Mouse (Mus musculus) small intestine, adult 2 months (tissue): ENCODE measurements at regions not wholly inside any gene's neighbourhood (a gene's known extent, or its start where the extent isn't known, plus 50 kb on each side); places are given as distances from the start of the nearest gene placed in this dataset.
A peak's percentile ranks its signal among the peaks of the same experiment; 100 is the strongest.

Experiments
- H3K27ac ChIP-seq: fragments of 200-500 bp; 2 replicates; pipeline ENCODE4 v1.5.1; 2012; ENCODE audit warnings: low read depth, low read length, control low read depth, inconsistent platforms; ENCODE audit not compliant: insufficient read depth
- H3K27me3 ChIP-seq: fragments of 200-500 bp; 2 replicates; pipeline ENCODE4 v1.6.1; 2012; ENCODE audit warnings: mild to moderate bottlenecking, moderate library complexity, low read length, inconsistent platforms; ENCODE audit not compliant: control insufficient read depth, insufficient read depth
- H3K36me3 ChIP-seq: fragments of 200-500 bp; 2 replicates; pipeline ENCODE4 v1.6.1; 2012; ENCODE audit warnings: mild to moderate bottlenecking, low read length, control low read depth, inconsistent platforms; ENCODE audit not compliant: control insufficient read depth, insufficient read depth
- H3K4me1 ChIP-seq: fragments of 200-500 bp; 2 replicates; pipeline ENCODE4 v1.6.1; 2012; ENCODE audit warnings: low read length, inconsistent platforms, mixed read lengths; ENCODE audit not compliant: control insufficient read depth, insufficient read depth, insufficient read length
- H3K4me3 ChIP-seq: fragments of 200-500 bp; 2 replicates; pipeline ENCODE4 v1.5.1; 2012; ENCODE audit warnings: low read depth, mild to moderate bottlenecking, control low read depth, inconsistent platforms, low read length, moderate library complexity
- CTCF ChIP-seq: fragments of 200-500 bp; IDR thresholded peaks from 2 replicates; pipeline ENCODE4 v1.5.1; 2012; ENCODE audit warnings: low read depth, mild to moderate bottlenecking, control low read depth, inconsistent platforms, low read length, moderate library complexity, mixed read lengths; ENCODE audit not compliant: insufficient replicate concordance, insufficient read length; ENCODE audit errors: extremely low read depth
- POLR2A ChIP-seq: fragments of 200-500 bp; IDR thresholded peaks from 2 replicates; pipeline ENCODE4 v1.6.1; 2012; ENCODE audit warnings: low read depth, mild to moderate bottlenecking, control low read depth, inconsistent platforms, low read length, moderate library complexity
- WGBS: fragments of 180-500 bp; shearing (Covaris S2); methylation state at CpG from one replicate; pipeline ENCODE4 v1.1.7; 2018; 5-methylcytosine and 5-hydroxymethylcytosine counted together

DNA sequence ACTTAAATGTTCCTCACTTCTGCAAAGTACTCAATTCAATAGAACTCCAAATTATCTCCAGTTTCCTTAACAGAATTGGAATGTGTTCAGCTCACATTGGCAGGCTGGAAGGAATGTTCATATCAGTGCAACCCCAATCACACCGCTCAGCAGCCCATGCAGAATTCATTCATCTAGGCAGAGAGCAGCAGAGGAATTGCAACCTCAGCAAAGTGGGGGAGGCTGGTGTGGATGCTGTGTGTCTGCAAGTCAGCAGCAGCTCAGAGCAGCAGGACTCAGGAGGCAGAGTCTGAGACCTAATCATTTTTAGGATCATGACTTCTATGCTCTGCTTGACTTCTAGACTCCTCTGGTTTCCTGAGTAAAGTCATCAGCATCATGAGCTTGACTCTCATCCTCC is 100.7 kb upstream of the Chrna7 start:
- H3K27me3 ChIP-seq: no peaks in the 10 kb centered on the region

DNA sequence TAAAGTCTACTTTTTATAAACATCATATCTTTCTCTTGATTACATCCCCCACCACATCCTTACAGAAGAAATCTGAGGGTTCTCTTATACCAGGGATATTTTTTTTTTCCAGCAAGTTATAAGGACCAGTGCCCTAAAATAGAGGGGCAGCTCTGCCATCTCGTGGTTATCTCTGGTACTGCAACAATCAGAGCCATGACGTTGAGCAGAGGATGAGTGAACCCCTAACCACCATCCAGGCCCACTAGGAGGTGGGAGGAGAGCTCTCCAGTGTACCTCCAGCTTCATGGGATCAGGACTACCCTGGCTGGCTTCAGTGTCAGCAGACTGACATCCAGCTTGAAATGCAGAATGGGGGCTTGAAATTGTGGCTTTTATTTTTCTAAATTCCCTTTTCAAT is 107.2 kb upstream of the Chrna7 start:
- H3K4me3 ChIP-seq: no peak overlapping the region
- no peak overlapping the region for H3K27ac ChIP-seq
- no peaks in the 10 kb centered on the region for H3K27me3 ChIP-seq
- WGBS: 5% methylated on average over 2 of the region's 2 CpGs
- H3K36me3 ChIP-seq: no peaks in the 10 kb centered on the region
- TF ChIP-seq CTCF (peak; percentile 8; the same call in 1 of the 2 replicates), POLR2A (no peak)
- no peaks in the 10 kb centered on the region for H3K4me1 ChIP-seq

More for the DNA sequence above, 100.7 kb upstream of the Chrna7 start:
- 61% methylated on average over 1 of the region's 1 CpGs for WGBS
- Histone ChIP-seq H3K27ac (no peak overlapping the region), H3K4me3 (no peak overlapping the region), H3K4me1 (no peaks in the 10 kb centered on the region), H3K36me3 (no peaks in the 10 kb centered on the region)
- TF ChIP-seq POLR2A (no peak), CTCF (no peak)

GRCm38 (mm10) chr7:63321171-63321570 is 108.8 kb upstream of the Chrna7 start:
- no peak overlapping the region for H3K4me3 ChIP-seq
- no peaks in the 10 kb centered on the region for H3K4me1 ChIP-seq
- no peak overlapping the region for H3K27ac ChIP-seq
- no peaks in the 10 kb centered on the region for H3K27me3 ChIP-seq
- no peaks in the 10 kb centered on the region for H3K36me3 ChIP-seq
- WGBS: 69% methylated on average over 5 of the region's 5 CpGs
- TF ChIP-seq CTCF (no peak), POLR2A (no peak)

DNA sequence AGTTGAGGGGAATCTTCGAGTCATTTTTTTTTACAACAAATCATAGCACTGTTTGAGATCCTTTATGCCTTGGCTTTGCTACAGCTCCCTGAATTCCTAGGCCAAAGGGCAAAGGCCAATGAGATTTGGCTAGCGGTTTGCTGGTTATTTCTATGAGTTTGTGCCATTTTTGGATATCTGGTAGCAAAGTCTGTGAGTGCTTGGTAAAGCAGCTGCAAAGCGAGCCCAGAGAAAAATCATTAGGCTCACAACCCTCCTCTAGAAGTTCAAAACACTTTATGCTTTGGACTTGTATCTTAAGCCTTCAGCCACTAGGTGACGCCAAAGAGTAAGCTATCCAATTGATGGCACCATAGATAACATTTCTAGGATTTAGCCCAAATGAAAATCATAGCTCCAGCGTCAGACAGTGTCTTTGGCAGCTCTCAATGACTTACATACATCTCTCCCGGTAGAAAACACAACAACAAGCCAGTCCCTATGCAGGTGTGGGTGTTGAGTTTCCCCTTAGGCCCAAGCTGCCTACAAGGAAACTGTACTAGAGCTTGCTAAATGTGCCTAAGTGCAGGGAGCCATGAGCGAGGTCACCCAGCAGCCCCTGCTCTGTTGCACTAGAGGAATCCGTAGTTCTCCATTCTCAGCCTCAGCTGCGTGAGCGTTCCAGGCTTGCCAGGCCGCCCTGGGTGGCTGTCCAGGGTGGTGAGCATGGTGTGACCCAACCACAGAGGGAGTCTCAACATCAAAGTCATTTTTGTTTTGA is 109.8 kb upstream of the Chrna7 start:
- Histone ChIP-seq H3K4me1 (no peaks in the 10 kb centered on the region), H3K4me3 (no peak overlapping the region), H3K27ac (no peak overlapping the region), H3K27me3 (no peaks in the 10 kb centered on the region), H3K36me3 (no peaks in the 10 kb centered on the region)
- TF ChIP-seq POLR2A (no peak), CTCF (no peak)
- WGBS: 33% methylated on average over 11 of the region's 11 CpGs

GRCm38 (mm10) chr7:63335146-63335545 is 109.4 kb upstream of the Otud7a start:
- Histone ChIP-seq H3K36me3 (no peaks in the 10 kb centered on the region), H3K4me3 (no peak overlapping the region), H3K27me3 (no peaks in the 10 kb centered on the region), H3K27ac (no peak overlapping the region), H3K4me1 (no peaks in the 10 kb centered on the region)
- 29% methylated on average over 1 of the region's 1 CpGs for WGBS
- TF ChIP-seq POLR2A: no peak
- no peak for TF ChIP-seq CTCF

DNA sequence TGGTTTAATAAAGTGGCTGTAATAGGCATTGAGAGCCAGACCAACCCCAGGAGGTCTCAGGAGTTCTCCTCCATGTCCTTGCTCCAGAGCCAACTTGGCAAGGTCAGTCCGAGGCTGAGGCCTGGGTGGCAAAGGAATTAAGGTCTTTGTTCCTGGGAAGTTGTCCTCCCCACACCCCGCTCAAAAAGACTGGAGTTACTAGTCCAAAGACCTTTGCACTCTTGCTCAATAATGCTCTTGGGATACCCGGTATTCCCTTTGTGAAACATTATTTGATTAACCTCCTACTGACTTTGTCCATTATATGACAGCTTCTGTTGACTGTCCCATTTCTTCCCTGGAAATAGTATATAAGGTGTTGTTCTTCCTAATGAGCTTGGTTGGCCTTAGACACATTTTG is 108.5 kb upstream of the Otud7a start:
- H3K4me3 ChIP-seq: no peak overlapping the region
- H3K36me3 ChIP-seq: no peaks in the 10 kb centered on the region
- H3K4me1 ChIP-seq: no peaks in the 10 kb centered on the region
- no peak overlapping the region for H3K27ac ChIP-seq
- TF ChIP-seq POLR2A: no peak
- TF ChIP-seq CTCF: no peak
- 38% methylated on average over 3 of the region's 3 CpGs for WGBS
- no peaks in the 10 kb centered on the region for H3K27me3 ChIP-seq

GRCm38 (mm10) chr7:63341716-63342115 is 102.8 kb upstream of the Otud7a start:
- Histone ChIP-seq H3K4me1 (no peaks in the 10 kb centered on the region), H3K4me3 (no peak overlapping the region), H3K27ac (no peak overlapping the region), H3K36me3 (no peaks in the 10 kb centered on the region), H3K27me3 (no peaks in the 10 kb centered on the region)
- WGBS: 63% methylated on average over 4 of the region's 4 CpGs
- TF ChIP-seq POLR2A (no peak), CTCF (no peak)
